Mouse (Mus musculus) megakaryocyte, embryonic 14.5 days (primary cell): ENCODE results near the gene Rtn2.

Source experiments
- FLI1 ChIP-seq: IDR thresholded peaks from 2 replicates; pipeline ENCODE4 v1.6.1; 2012; ENCODE audit warnings: low read length, inconsistent platforms, mixed read lengths
- GATA1 ChIP-seq: IDR thresholded peaks from 3 replicates; pipeline ENCODE4 v1.6.1; 2012; ENCODE audit warnings: mixed read lengths, low read length, inconsistent platforms, borderline replicate concordance

DNA sequence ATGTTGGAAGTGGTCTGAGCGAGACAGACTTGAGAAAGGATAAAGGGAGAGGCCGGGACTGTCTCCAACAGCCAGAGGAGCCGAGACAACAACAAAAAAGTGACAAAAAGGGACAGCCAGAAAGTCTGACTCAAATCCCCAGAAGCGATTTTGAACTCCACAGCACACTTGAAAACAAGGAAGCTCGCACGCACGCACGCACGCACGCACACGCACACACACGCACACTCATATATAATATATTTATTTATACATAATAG lies 20.6 kb downstream of the Rtn2 start:
- TF ChIP-seq GATA1 (no peak), FLI1 (no peak)
